Mouse (Mus musculus): ENCODE measurements at regions not wholly inside any gene's neighbourhood (a gene's known extent, or its start where the extent isn't known, plus 50 kb on each side); places are given as distances from the start of the nearest gene placed in this dataset.

- Histone ChIP-seq H3K9ac (no peak overlapping the region), H3K27ac (ENCODE audit: low read depth) (no peak overlapping the region), H3K9me3 (ENCODE audit: low read depth, low read length) (no peaks in the 10 kb centered on the region), H3K4me1 (ENCODE audit: insufficient read depth) (no peaks in the 10 kb centered on the region), H3K36me3 (ENCODE audit: insufficient read depth) (no peaks in the 10 kb centered on the region), H3K4me2 (no peak overlapping the region), H3K4me3 (ENCODE audit: low read depth, low read length) (no peak overlapping the region), H3K27me3 (ENCODE audit: insufficient read depth, low read length) (no peaks in the 10 kb centered on the region)
- no peak for ATAC-seq (ENCODE audit: insufficient read depth)
- peak; percentile 2 for DNase-seq
- WGBS, result 80% methylated on average over 2 of the region's 2 CpGs
- no peak for TF ChIP-seq CTCF (IDR thresholded peaks at IDR 0.05; ENCODE audit: low read depth)
Observed at GRCm38 (mm10) chr6:35458250-35458649, 81.4 kb downstream of the Mtpn start.

GRCm38 (mm10) chr6:35445007-35445406 lies 94.7 kb downstream of the Mtpn start:
- Histone ChIP-seq H3K27ac (ENCODE audit: low read depth) (no peak overlapping the region), H3K4me3 (ENCODE audit: low read depth, low read length) (no peak overlapping the region), H3K9me3 (ENCODE audit: low read depth, low read length) (no peaks in the 10 kb centered on the region), H3K9ac (no peak overlapping the region), H3K36me3 (ENCODE audit: insufficient read depth) (no peaks in the 10 kb centered on the region), H3K27me3 (ENCODE audit: insufficient read depth, low read length) (no peaks in the 10 kb centered on the region), H3K4me1 (ENCODE audit: insufficient read depth) (no peaks in the 10 kb centered on the region), H3K4me2 (no peak overlapping the region)
- ATAC-seq (ENCODE audit: insufficient read depth) (no peak), DNase-seq (no peak)
- no peak for TF ChIP-seq CTCF (IDR thresholded peaks at IDR 0.05; ENCODE audit: low read depth)
- 90% methylated on average over 1 of the region's 1 CpGs for WGBS

- H3K9me3 ChIP-seq (ENCODE audit: low read depth, low read length), result no peaks in the 10 kb centered on the region
- ATAC-seq (ENCODE audit: insufficient read depth) (no peak), DNase-seq (no peak)
- no peaks in the 10 kb centered on the region for H3K27me3 ChIP-seq (ENCODE audit: insufficient read depth, low read length)
- no peak overlapping the region for H3K9ac ChIP-seq
- H3K36me3 ChIP-seq (ENCODE audit: insufficient read depth), result no peaks in the 10 kb centered on the region
- H3K4me1 ChIP-seq (ENCODE audit: insufficient read depth), result no peaks in the 10 kb centered on the region
- 68% methylated on average over 3 of the region's 3 CpGs for WGBS
- no peak overlapping the region for H3K27ac ChIP-seq (ENCODE audit: low read depth)
- no peak overlapping the region for H3K4me3 ChIP-seq (ENCODE audit: low read depth, low read length)
- no peak overlapping the region for H3K4me2 ChIP-seq
- no peak for TF ChIP-seq CTCF (IDR thresholded peaks at IDR 0.05; ENCODE audit: low read depth)
Observed at GRCm38 (mm10) chr6:35426301-35426700, 100.4 kb upstream of the Fam180a start.

GRCm38 (mm10) chr6:35424521-35424920 lies 98.6 kb upstream of the Fam180a start:
- Histone ChIP-seq H3K27me3 (ENCODE audit: insufficient read depth, low read length) (no peaks in the 10 kb centered on the region), H3K36me3 (ENCODE audit: insufficient read depth) (no peaks in the 10 kb centered on the region), H3K9ac (no peak overlapping the region), H3K4me3 (ENCODE audit: low read depth, low read length) (no peak overlapping the region), H3K9me3 (ENCODE audit: low read depth, low read length) (no peaks in the 10 kb centered on the region; the same call in 1 of the 2 replicates), H3K27ac (ENCODE audit: low read depth) (no peak overlapping the region), H3K4me1 (ENCODE audit: insufficient read depth) (no peaks in the 10 kb centered on the region), H3K4me2 (no peak overlapping the region)
- 87% methylated on average over 2 of the region's 2 CpGs for WGBS
- TF ChIP-seq CTCF (IDR thresholded peaks at IDR 0.05; ENCODE audit: low read depth), result no peak
- DNase-seq (no peak), ATAC-seq (ENCODE audit: insufficient read depth) (no peak)

- Histone ChIP-seq H3K4me1 (ENCODE audit: insufficient read depth) (no peaks in the 10 kb centered on the region), H3K27me3 (ENCODE audit: insufficient read depth, low read length) (no peaks in the 10 kb centered on the region), H3K9me3 (ENCODE audit: low read depth, low read length) (no peaks in the 10 kb centered on the region; the same call in 1 of the 2 replicates), H3K4me3 (ENCODE audit: low read depth, low read length) (no peak overlapping the region), H3K4me2 (no peak overlapping the region), H3K9ac (no peak overlapping the region), H3K36me3 (ENCODE audit: insufficient read depth) (no peaks in the 10 kb centered on the region), H3K27ac (ENCODE audit: low read depth) (no peak overlapping the region)
- ATAC-seq (ENCODE audit: insufficient read depth) (no peak), DNase-seq (no peak)
- no peak for TF ChIP-seq CTCF (IDR thresholded peaks at IDR 0.05; ENCODE audit: low read depth)
- 79% methylated on average over 7 of the region's 7 CpGs for WGBS
Observed at GRCm38 (mm10) chr6:35420924-35421323, 95.0 kb upstream of the Fam180a start.

GRCm38 (mm10) chr6:35405044-35405443 lies 79.1 kb upstream of the Fam180a start:
- no peak for TF ChIP-seq CTCF (IDR thresholded peaks at IDR 0.05; ENCODE audit: low read depth)
- ATAC-seq (ENCODE audit: insufficient read depth), result no peak

GRCm38 (mm10) chr6:35403341-35403910 lies 77.5 kb upstream of the Fam180a start:
- ATAC-seq (ENCODE audit: insufficient read depth) (no peak), DNase-seq (no peak)
- H3K4me3 ChIP-seq (ENCODE audit: low read depth, low read length), result no peak overlapping the region
- no peak overlapping the region for H3K27ac ChIP-seq (ENCODE audit: low read depth)
- H3K9ac ChIP-seq, result no peak overlapping the region
- H3K27me3 ChIP-seq (ENCODE audit: insufficient read depth, low read length), result no peaks in the 10 kb centered on the region
- no peaks in the 10 kb centered on the region for H3K9me3 ChIP-seq (ENCODE audit: low read depth, low read length)
- H3K36me3 ChIP-seq (ENCODE audit: insufficient read depth), result no peaks in the 10 kb centered on the region
- 69% methylated on average over 5 of the region's 5 CpGs for WGBS
- no peak for TF ChIP-seq CTCF (IDR thresholded peaks at IDR 0.05; ENCODE audit: low read depth)
- H3K4me1 ChIP-seq (ENCODE audit: insufficient read depth), result no peaks in the 10 kb centered on the region
- H3K4me2 ChIP-seq, result no peak overlapping the region

More at GRCm38 (mm10) chr6:35405044-35405443, 79.1 kb upstream of the Fam180a start:
- H3K36me3 ChIP-seq (ENCODE audit: insufficient read depth), result no peaks in the 10 kb centered on the region
- no peak overlapping the region for H3K4me3 ChIP-seq (ENCODE audit: low read depth, low read length)
- H3K4me2 ChIP-seq, result no peak overlapping the region
- H3K9ac ChIP-seq, result no peak overlapping the region
- H3K27ac ChIP-seq (ENCODE audit: low read depth), result no peak overlapping the region
- H3K27me3 ChIP-seq (ENCODE audit: insufficient read depth, low read length), result no peaks in the 10 kb centered on the region
- WGBS, result 40% methylated on average over 9 of the region's 9 CpGs
- no peaks in the 10 kb centered on the region for H3K4me1 ChIP-seq (ENCODE audit: insufficient read depth)
- no peaks in the 10 kb centered on the region for H3K9me3 ChIP-seq (ENCODE audit: low read depth, low read length)
- no peak for DNase-seq

GRCm38 (mm10) chr6:35395726-35396125 lies 69.8 kb upstream of the Fam180a start:
- Histone ChIP-seq H3K27me3 (ENCODE audit: insufficient read depth, low read length) (no peaks in the 10 kb centered on the region), H3K9me3 (ENCODE audit: low read depth, low read length) (no peaks in the 10 kb centered on the region), H3K4me2 (no peak overlapping the region), H3K4me1 (ENCODE audit: insufficient read depth) (no peaks in the 10 kb centered on the region), H3K9ac (no peak overlapping the region), H3K4me3 (ENCODE audit: low read depth, low read length) (no peak overlapping the region), H3K27ac (ENCODE audit: low read depth) (no peak overlapping the region), H3K36me3 (ENCODE audit: insufficient read depth) (no peaks in the 10 kb centered on the region)
- DNase-seq, result no peak
- no peak for ATAC-seq (ENCODE audit: insufficient read depth)
- WGBS, result 89% methylated on average over 8 of the region's 9 CpGs
- no peak for TF ChIP-seq CTCF (IDR thresholded peaks at IDR 0.05; ENCODE audit: low read depth)
